Mouse (Mus musculus): ENCODE measurements around the gene Agap1.
"Not testable (repeated sequence)": the region's sequence is repeated elsewhere in the genome, so short reads cannot be mapped to it uniquely, and the experiment has no call there.

Gene Agap1

GRCm38 (mm10) chr1:89501891-89502290, 47.3 kb downstream of the Agap1 start:
- in situ Hi-C loops (cut with MboI) = not testable (repeated sequence)

GRCm38 (mm10) chr1:89509196-89509595, 54.6 kb downstream of the Agap1 start:
- in situ Hi-C loops (cut with MboI) = no loop called here

- in situ Hi-C loops (cut with MboI) = no loop called here
These were observed 55.2 kb downstream of the Agap1 start for GRCm38 (mm10) chr1:89509763-89510340.

GRCm38 (mm10) chr1:89510731-89511130, 56.1 kb downstream of the Agap1 start:
- in situ Hi-C loops (cut with MboI) = no loop called here

GRCm38 (mm10) chr1:89513616-89514283, 59.1 kb downstream of the Agap1 start:
- in situ Hi-C loops (cut with MboI) = no loop called here

GRCm38 (mm10) chr1:89515808-89516560, 61.4 kb downstream of the Agap1 start:
- in situ Hi-C loops (cut with MboI) = no loop called here

GRCm38 (mm10) chr1:89517817-89518216, 63.2 kb downstream of the Agap1 start:
- in situ Hi-C loops (cut with MboI) = no loop called here

GRCm38 (mm10) chr1:89519914-89520643, 65.5 kb downstream of the Agap1 start:
- in situ Hi-C loops (cut with MboI) = no loop called here

GRCm38 (mm10) chr1:89521406-89521805, 66.8 kb downstream of the Agap1 start:
- in situ Hi-C loops (cut with MboI) = no loop called here

GRCm38 (mm10) chr1:89521935-89522535, 67.4 kb downstream of the Agap1 start:
- in situ Hi-C loops (cut with MboI) = no loop called here

- in situ Hi-C loops (cut with MboI) = no loop called here
These were observed 69.8 kb downstream of the Agap1 start for GRCm38 (mm10) chr1:89524369-89524768.

GRCm38 (mm10) chr1:89524998-89525397, 70.4 kb downstream of the Agap1 start:
- in situ Hi-C loops (cut with MboI) = no loop called here

- in situ Hi-C loops (cut with MboI) = no loop called here
These were observed 71.2 kb downstream of the Agap1 start for GRCm38 (mm10) chr1:89525825-89526224.

GRCm38 (mm10) chr1:89528671-89529276, 74.2 kb downstream of the Agap1 start:
- in situ Hi-C loops (cut with MboI) = no loop called here

GRCm38 (mm10) chr1:89533702-89534101, 79.1 kb downstream of the Agap1 start:
- in situ Hi-C loops (cut with MboI) = no loop called here

- in situ Hi-C loops (cut with MboI) = no loop called here
These were observed 80.6 kb downstream of the Agap1 start for GRCm38 (mm10) chr1:89535206-89535605.

GRCm38 (mm10) chr1:89538163-89538946, 83.7 kb downstream of the Agap1 start:
- in situ Hi-C loops (cut with MboI) = no loop called here

GRCm38 (mm10) chr1:89539127-89539526, 84.5 kb downstream of the Agap1 start:
- in situ Hi-C loops (cut with MboI) = no loop called here

GRCm38 (mm10) chr1:89541151-89541550, 86.5 kb downstream of the Agap1 start:
- in situ Hi-C loops (cut with MboI) = no loop called here

- in situ Hi-C loops (cut with MboI) = no loop called here
These were observed 87.9 kb downstream of the Agap1 start for GRCm38 (mm10) chr1:89542464-89542863.

- in situ Hi-C loops (cut with MboI) = no loop called here
These were observed 88.7 kb downstream of the Agap1 start for GRCm38 (mm10) chr1:89543312-89543711.
